Mouse (Mus musculus): ENCODE data around the gene Taf11. TPM values are rescaled to one million over a fixed set of nuclear protein-coding genes. Genes with fewer than 3 reads are reported as not detected.
A peak's percentile ranks its signal among the peaks of the same experiment; 100 is the strongest.

The Taf11 gene
- polyA plus RNA-seq, 1 experiment from 2014 or later, result 40.6 TPM

GRCm38 (mm10) chr17:27911371-27911770 is 1.7 kb upstream of the Taf11 start:
- H3K9ac ChIP-seq, result no peak overlapping the region
- WGBS (ENCODE audit: insufficient replicate concordance), result 75% methylated on average over 7 of the region's 7 CpGs
- no peaks in the 10 kb centered on the region for H3K9me3 ChIP-seq (replicated peaks)
- no peak overlapping the region for H3K4me2 ChIP-seq
- peaks cover 29% of the 10 kb centered on the region for H3K4me1 ChIP-seq
- ATAC-seq, result no peak
- H3K4me3 ChIP-seq, result no peak overlapping the region
- H3K27ac ChIP-seq, result no peak overlapping the region
- no peaks in the 10 kb centered on the region for H3K27me3 ChIP-seq (replicated peaks)
- H3K36me3 ChIP-seq, result peaks cover 5% of the 10 kb centered on the region; the same call in 1 of the 2 replicates

GRCm38 (mm10) chr17:27908888-27909621 is 589 bp downstream of the Taf11 start, which contains the start of gene Anks1:
Gene Anks1 (plus strand): TSS chr17:27909306.
- Histone ChIP-seq H3K4me1 (peaks cover 34% of the 10 kb centered on the region), H3K36me3 (peaks cover 14% of the 10 kb centered on the region), H3K9ac (peak within 1 kb of the TSS; percentile 88), H3K4me2 (peak within 1 kb of the TSS; percentile 98), H3K4me3 (peak within 1 kb of the TSS; percentile 91), H3K9me3 (replicated peaks) (no peaks in the 10 kb centered on the region), H3K27ac (peak within 1 kb of the TSS; percentile 89), H3K27me3 (replicated peaks) (no peaks in the 10 kb centered on the region)
- peak; percentile 84 for ATAC-seq
- WGBS (ENCODE audit: insufficient replicate concordance), result under 1% methylated on average over 73 of the region's 78 CpGs

GRCm38 (mm10) chr17:27908206-27908887 is 1.3 kb downstream of the Taf11 start:
- H3K4me3 ChIP-seq, result peak overlapping the region; percentile 91
- H3K27me3 ChIP-seq (replicated peaks), result no peaks in the 10 kb centered on the region
- peaks cover 17% of the 10 kb centered on the region for H3K36me3 ChIP-seq
- no peaks in the 10 kb centered on the region for H3K9me3 ChIP-seq (replicated peaks)
- ATAC-seq, result peak; percentile 47; the same call in 1 of the 2 replicates
- H3K27ac ChIP-seq, result peak overlapping the region; percentile 89
- H3K9ac ChIP-seq, result peak overlapping the region; percentile 88
- H3K4me2 ChIP-seq, result peak overlapping the region; percentile 98
- 1% methylated on average over 12 of the region's 12 CpGs for WGBS (ENCODE audit: insufficient replicate concordance)
- H3K4me1 ChIP-seq, result peaks cover 34% of the 10 kb centered on the region

GRCm38 (mm10) chr17:27907512-27908205 is 2.0 kb downstream of the Taf11 start:
- Histone ChIP-seq H3K27me3 (replicated peaks) (no peaks in the 10 kb centered on the region), H3K4me2 (peak overlapping the region; percentile 98), H3K27ac (peak overlapping the region; percentile 89), H3K9me3 (replicated peaks) (no peaks in the 10 kb centered on the region), H3K4me3 (peak overlapping the region; percentile 91), H3K9ac (peak overlapping the region; percentile 88), H3K4me1 (peaks cover 34% of the 10 kb centered on the region), H3K36me3 (peaks cover 21% of the 10 kb centered on the region)
- ATAC-seq, result peak; percentile 65
- WGBS (ENCODE audit: insufficient replicate concordance), result under 1% methylated on average over 45 of the region's 45 CpGs

DNA sequence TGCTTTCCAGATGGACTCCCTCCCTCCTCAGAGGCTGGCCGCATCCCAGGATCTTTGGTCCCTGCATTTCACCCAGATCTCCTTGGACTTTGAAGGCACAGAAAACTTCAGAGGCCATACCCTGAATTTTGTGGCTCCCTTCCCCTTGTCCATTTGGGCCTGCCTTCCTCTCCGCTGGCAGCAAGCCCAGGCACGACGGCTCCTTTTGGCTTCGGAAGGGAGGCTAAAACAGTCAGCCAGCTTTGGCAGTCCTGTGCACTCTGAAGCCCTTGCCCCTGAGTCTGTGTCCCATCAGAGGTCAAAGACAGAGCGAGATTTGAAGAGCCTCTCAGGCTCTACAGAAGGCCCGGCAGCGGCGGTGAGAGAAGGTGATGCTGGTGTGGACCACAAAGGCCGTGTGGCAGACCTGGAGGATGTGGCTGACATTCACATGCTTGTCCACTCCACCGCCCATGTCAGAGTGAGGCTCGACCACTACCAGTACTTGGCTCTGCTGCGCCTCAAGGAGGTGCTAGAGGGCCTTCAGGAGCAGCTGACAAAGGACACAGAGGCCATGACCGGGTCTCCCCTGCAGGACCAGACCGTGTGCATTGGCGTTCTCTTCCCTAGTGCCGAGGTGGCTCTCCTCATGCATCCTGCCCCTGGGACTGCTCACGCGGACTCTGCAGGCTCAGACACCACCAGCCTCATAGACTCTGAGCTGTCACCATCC is 23.0 kb downstream of the Taf11 start:
- H3K27ac ChIP-seq, result no peak overlapping the region
- H3K36me3 ChIP-seq, result peaks cover 90% of the 10 kb centered on the region
- H3K4me1 ChIP-seq, result no peaks in the 10 kb centered on the region
- H3K27me3 ChIP-seq (replicated peaks), result no peaks in the 10 kb centered on the region
- WGBS (ENCODE audit: insufficient replicate concordance), result 85% methylated on average over 19 of the region's 19 CpGs
- ATAC-seq, result no peak
- no peak overlapping the region for H3K4me2 ChIP-seq
- no peaks in the 10 kb centered on the region for H3K9me3 ChIP-seq (replicated peaks)
- H3K9ac ChIP-seq, result no peak overlapping the region
- H3K4me3 ChIP-seq, result no peak overlapping the region

- ATAC-seq, result no peak
- no peaks in the 10 kb centered on the region for H3K4me1 ChIP-seq
- no peak overlapping the region for H3K4me3 ChIP-seq
- H3K9me3 ChIP-seq (replicated peaks), result no peaks in the 10 kb centered on the region
- H3K27ac ChIP-seq, result no peak overlapping the region
- no peak overlapping the region for H3K4me2 ChIP-seq
- H3K9ac ChIP-seq, result no peak overlapping the region
- 88% methylated on average over 6 of the region's 6 CpGs for WGBS (ENCODE audit: insufficient replicate concordance)
- peaks cover 92% of the 10 kb centered on the region for H3K36me3 ChIP-seq
- H3K27me3 ChIP-seq (replicated peaks), result no peaks in the 10 kb centered on the region
Observed at GRCm38 (mm10) chr17:27883994-27884393, 25.6 kb downstream of the Taf11 start.

DNA sequence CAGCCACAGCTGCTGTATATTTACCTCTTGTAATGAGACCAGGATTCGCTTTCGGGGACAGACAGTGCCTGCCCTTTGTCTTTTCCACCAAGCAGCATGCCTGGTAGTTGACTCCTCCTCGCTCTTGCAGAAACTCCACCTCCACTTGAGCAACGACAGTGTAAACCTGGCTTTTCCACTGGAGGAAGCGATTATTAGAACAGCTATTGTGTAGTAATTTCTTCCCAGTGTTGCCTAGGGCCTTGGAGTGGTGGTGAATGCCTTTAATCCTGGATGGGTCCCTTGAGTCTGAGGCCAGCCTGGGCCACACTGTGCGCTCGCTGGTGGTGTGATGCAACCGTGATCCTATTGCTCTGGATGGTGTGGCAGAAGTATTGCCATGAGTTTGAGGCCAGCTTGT is 26.5 kb downstream of the Taf11 start:
- H3K27me3 ChIP-seq (replicated peaks), result no peaks in the 10 kb centered on the region
- no peak overlapping the region for H3K4me2 ChIP-seq
- no peak overlapping the region for H3K9ac ChIP-seq
- 88% methylated on average over 8 of the region's 8 CpGs for WGBS (ENCODE audit: insufficient replicate concordance)
- H3K27ac ChIP-seq, result no peak overlapping the region
- H3K36me3 ChIP-seq, result peaks cover 94% of the 10 kb centered on the region
- H3K4me3 ChIP-seq, result no peak overlapping the region
- no peak for ATAC-seq
- no peaks in the 10 kb centered on the region for H3K4me1 ChIP-seq
- H3K9me3 ChIP-seq (replicated peaks), result no peaks in the 10 kb centered on the region

- WGBS (ENCODE audit: insufficient replicate concordance), result 77% methylated on average over 11 of the region's 11 CpGs
- H3K27ac ChIP-seq, result no peak overlapping the region
- no peaks in the 10 kb centered on the region for H3K4me1 ChIP-seq
- ATAC-seq, result no peak
- H3K9me3 ChIP-seq (replicated peaks), result no peaks in the 10 kb centered on the region
- peaks cover 92% of the 10 kb centered on the region for H3K36me3 ChIP-seq
- no peak overlapping the region for H3K4me2 ChIP-seq
- H3K4me3 ChIP-seq, result no peak overlapping the region
- no peak overlapping the region for H3K9ac ChIP-seq
- no peaks in the 10 kb centered on the region for H3K27me3 ChIP-seq (replicated peaks)
Observed at GRCm38 (mm10) chr17:27881518-27881917, 28.1 kb downstream of the Taf11 start.

DNA sequence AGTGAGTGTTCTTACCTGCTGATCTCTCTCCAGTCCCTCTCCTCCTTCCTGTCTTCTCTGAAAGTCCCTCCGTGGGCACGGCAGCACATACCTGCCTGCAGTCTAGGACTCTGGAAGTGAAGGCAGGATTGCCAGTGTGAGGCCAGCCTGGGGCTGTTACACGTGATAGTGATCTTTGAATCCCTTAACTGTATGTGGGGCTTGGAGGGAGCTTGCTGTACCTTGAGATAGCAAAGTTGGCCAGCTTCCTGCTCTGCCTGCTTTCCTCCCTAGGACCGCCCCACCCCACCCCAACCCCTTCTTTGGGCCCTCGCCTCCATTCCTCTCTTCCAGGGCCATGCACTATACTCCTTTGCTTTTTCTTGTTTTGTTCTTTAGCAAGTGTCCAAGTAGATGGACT is 35.1 kb downstream of the Taf11 start:
- 14% methylated on average over 5 of the region's 5 CpGs for WGBS (ENCODE audit: insufficient replicate concordance)
- peak overlapping the region; percentile 8 for H3K9ac ChIP-seq
- H3K36me3 ChIP-seq, result peaks cover 32% of the 10 kb centered on the region
- peak; percentile 91 for ATAC-seq
- peak overlapping the region; percentile 6; the same call in 1 of the 2 replicates for H3K4me3 ChIP-seq
- no peaks in the 10 kb centered on the region for H3K27me3 ChIP-seq (replicated peaks)
- no peaks in the 10 kb centered on the region for H3K9me3 ChIP-seq (replicated peaks)
- peak overlapping the region; percentile 52 for H3K4me2 ChIP-seq
- peak overlapping the region; percentile 27; the same call in 1 of the 2 replicates for H3K27ac ChIP-seq
- peaks cover 33% of the 10 kb centered on the region for H3K4me1 ChIP-seq

DNA sequence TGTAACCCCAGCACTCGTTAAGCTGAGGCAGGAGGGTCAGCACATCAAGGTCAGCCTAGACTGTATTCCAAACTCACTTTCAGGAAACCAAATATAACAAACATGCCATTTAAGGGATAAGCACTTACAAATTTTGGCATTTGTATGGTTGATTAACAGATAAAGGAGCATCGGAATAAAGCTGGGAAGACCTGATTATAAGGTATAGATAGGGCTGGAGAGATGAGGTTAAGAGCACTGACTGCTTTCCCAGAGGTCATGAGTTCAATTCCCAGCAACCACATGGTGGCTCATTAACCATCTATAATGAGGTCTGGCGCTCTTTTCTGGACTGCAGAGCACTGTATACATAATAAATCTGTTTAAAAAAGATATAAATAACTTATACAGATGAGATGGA is 36.1 kb downstream of the Taf11 start:
- no peak overlapping the region for H3K9ac ChIP-seq
- ATAC-seq, result no peak
- H3K9me3 ChIP-seq (replicated peaks), result no peaks in the 10 kb centered on the region
- no peaks in the 10 kb centered on the region for H3K27me3 ChIP-seq (replicated peaks)
- 68% methylated on average over 3 of the region's 3 CpGs for whole genome bisulfite sequencing (ENCODE audit: insufficient replicate concordance)
- no peak overlapping the region for H3K4me2 ChIP-seq
- peaks cover 25% of the 10 kb centered on the region for H3K36me3 ChIP-seq
- H3K4me3 ChIP-seq, result no peak overlapping the region
- peaks cover 33% of the 10 kb centered on the region for H3K4me1 ChIP-seq
- H3K27ac ChIP-seq, result no peak overlapping the region

DNA sequence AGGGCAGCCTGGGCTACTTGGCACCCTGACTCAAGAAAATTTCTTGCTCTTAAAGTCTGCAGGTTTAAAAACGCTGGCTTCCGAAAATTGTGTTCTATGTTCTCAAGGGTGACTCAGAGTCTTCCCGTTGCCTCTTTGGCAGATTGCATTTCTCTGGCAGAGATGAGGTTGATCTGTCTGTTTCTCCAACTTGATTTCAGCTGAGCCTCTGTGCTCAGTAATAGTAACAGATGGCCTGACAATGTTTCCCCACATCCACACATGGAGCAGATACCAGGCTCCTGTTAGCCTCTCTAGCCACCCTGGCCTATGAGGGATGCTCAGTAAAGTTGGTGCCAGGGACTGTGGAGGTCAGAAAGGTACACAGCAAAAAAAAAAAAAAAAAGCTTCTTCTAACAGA is 37.8 kb downstream of the Taf11 start:
- Histone ChIP-seq H3K4me2 (no peak overlapping the region), H3K27me3 (replicated peaks) (no peaks in the 10 kb centered on the region), H3K27ac (no peak overlapping the region), H3K4me1 (peaks cover 33% of the 10 kb centered on the region), H3K9ac (no peak overlapping the region), H3K36me3 (peaks cover 10% of the 10 kb centered on the region), H3K4me3 (no peak overlapping the region), H3K9me3 (replicated peaks) (no peaks in the 10 kb centered on the region)
- ATAC-seq, result no peak
- WGBS (ENCODE audit: insufficient replicate concordance), result 82% methylated on average over 3 of the region's 3 CpGs

Data from liver, embryonic 12.5 days (tissue).